Mouse (Mus musculus) E14TG2a.4 (cell line): ENCODE results near the gene Tubgcp2.

Experiments
- CTCF ChIP-seq: conservative IDR thresholded peaks from 2 replicates; pipeline ENCODE4 v1.5.1; 2014; ENCODE audit warnings: low read length
- NANOG ChIP-seq: IDR thresholded peaks from 2 replicates; pipeline ENCODE4 v1.6.1; 2014; ENCODE audit warnings: borderline replicate concordance, low read length, mixed read lengths
- POU5F1 ChIP-seq: IDR thresholded peaks from 2 replicates; pipeline ENCODE4 v1.6.1; 2014; ENCODE audit warnings: low read length, borderline replicate concordance

GRCm38 (mm10) chr7:139978278-139978892 lies 58.1 kb downstream of the Tubgcp2 start, which contains the start of gene 6430531B16Rik:
- TF ChIP-seq CTCF (no peak), POU5F1 (no peak), NANOG (no peak)
